Comparison of ENCODE assay signal across 8 mouse cellular contexts in the genomic region with DNA sequence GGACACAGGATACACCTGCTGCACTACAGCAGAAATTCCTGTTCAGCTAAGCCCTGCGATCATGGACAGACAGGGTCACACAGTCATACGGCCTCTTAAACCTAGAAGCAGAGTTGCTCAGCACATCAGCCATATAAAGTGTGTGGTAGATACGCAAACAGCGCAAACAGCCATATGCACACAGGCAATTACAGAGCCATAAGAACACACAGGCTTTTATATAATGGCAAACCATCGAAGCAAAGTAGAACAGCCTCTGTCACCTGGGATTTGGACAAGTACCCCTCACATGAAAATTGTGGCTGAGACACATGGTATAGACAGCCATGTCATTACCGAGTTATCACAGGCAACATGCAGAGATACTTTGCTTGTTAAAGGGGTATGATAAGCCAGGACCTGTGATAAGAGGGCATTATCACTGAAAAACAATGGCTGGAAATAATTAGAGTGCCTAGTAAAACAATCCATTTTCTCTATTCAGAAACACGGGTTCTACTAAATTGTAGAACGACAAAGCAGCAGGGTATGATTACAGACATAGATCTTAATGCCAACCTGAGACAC. TPM values are rescaled to one million over a fixed set of nuclear protein-coding genes. Genes with fewer than 3 reads are reported as not detected.
DNase-seq lines count a peak whose midpoint lies in the region; ATAC-seq and TF ChIP-seq lines count a peak whose summit lies in the region.

No protein-coding gene starts in this region.

- H3K4me2 ChIP-seq in forebrain, embryonic 12.5 days = peak overlapping the region; percentile 98
- H3K4me2 ChIP-seq in liver, embryonic 15.5 days = peak overlapping the region; percentile 99

- H3K4me1 ChIP-seq in heart, adult 2 months (ENCODE audit: control insufficient read depth, insufficient read depth, low read length) = peaks cover 17% of the 10 kb centered on the region
- H3K4me1 ChIP-seq in forebrain, embryonic 12.5 days = peaks cover 39% of the 10 kb centered on the region
- H3K4me1 ChIP-seq in liver, embryonic 15.5 days (replicated peaks) = peaks cover 94% of the 10 kb centered on the region

- ATAC-seq in forebrain, embryonic 12.5 days (ENCODE audit: low FRiP score) = no peak
- no peak for ATAC-seq in liver, embryonic 15.5 days (ENCODE audit: insufficient read depth)

- peak overlapping the region; percentile 66 for H3ac ChIP-seq in C2C12 (ENCODE audit: control insufficient read depth, insufficient read length, low read depth)

- H3K79me2 ChIP-seq in heart, adult 2 months (replicated peaks; ENCODE audit: control insufficient read depth, insufficient read depth, low read length) = no peaks in the 10 kb centered on the region
- H3K79me2 ChIP-seq in C2C12 (ENCODE audit: control insufficient read depth, insufficient read depth) = no peaks in the 10 kb centered on the region

- TF ChIP-seq CTCF in heart, adult 2 months (IDR thresholded peaks at IDR 0.05) = no peak
- no peak for TF ChIP-seq CTCF in C2C12 (IDR thresholded peaks at IDR 0.05; ENCODE audit: control insufficient read depth, insufficient read depth, insufficient read length)

- no peak for TF ChIP-seq EP300 in heart, adult 2 months (IDR thresholded peaks at IDR 0.05; ENCODE audit: insufficient read depth, low read depth, low read length)

- intact Hi-C loops in heart, adult 2 months (cut with DNase I) = no loop called here
- intact Hi-C loops in heart, postnatal 25 days (cut with DNase I) = no loop called here
- intact Hi-C loops in left cerebral cortex, postnatal 4 days (cut with DNase I) = no loop called here

- H3K36me3 ChIP-seq in heart, adult 2 months (ENCODE audit: control insufficient read depth, insufficient read depth, low read length) = no peaks in the 10 kb centered on the region
- H3K36me3 ChIP-seq in C2C12 (ENCODE audit: control insufficient read depth, insufficient read depth) = no peaks in the 10 kb centered on the region
- H3K36me3 ChIP-seq in forebrain, embryonic 12.5 days (replicated peaks) = no peaks in the 10 kb centered on the region
- H3K36me3 ChIP-seq in liver, embryonic 15.5 days (replicated peaks) = no peaks in the 10 kb centered on the region

- H3K27me3 ChIP-seq in heart, adult 2 months (ENCODE audit: control insufficient read depth, insufficient read depth, low read length) = no peaks in the 10 kb centered on the region
- H3K27me3 ChIP-seq in C2C12 (ENCODE audit: control insufficient read depth, insufficient read depth, insufficient read length) = no peaks in the 10 kb centered on the region
- peaks cover 72% of the 10 kb centered on the region for H3K27me3 ChIP-seq in forebrain, embryonic 12.5 days
- no peaks in the 10 kb centered on the region for H3K27me3 ChIP-seq in liver, embryonic 15.5 days

- no peak for TF ChIP-seq POLR2A in heart, adult 2 months (IDR thresholded peaks at IDR 0.05; ENCODE audit: insufficient read depth, low read depth, low read length)

- no peak for DNase-seq in heart, adult 2 months
- DNase-seq in heart, postnatal 25 days (ENCODE audit: low spot score) = no peak
- no peak for DNase-seq in cerebellum, postnatal 25 days
- no peak for DNase-seq in left cerebral cortex, postnatal 4 days
- DNase-seq in right cerebral cortex, postnatal 4 days = no peak

- H3K27ac ChIP-seq in heart, adult 2 months = peak overlapping the region; percentile 87
- H3K27ac ChIP-seq in forebrain, embryonic 12.5 days = no peak overlapping the region
- peak overlapping the region; percentile 83 for H3K27ac ChIP-seq in liver, embryonic 15.5 days (replicated peaks)

- 36% methylated on average over 8 of the region's 8 CpGs for WGBS in heart, adult 2 months
- 42% methylated on average over 8 of the region's 8 CpGs for WGBS in forebrain, embryonic 12.5 days
- WGBS in liver, embryonic 15.5 days (ENCODE audit: insufficient replicate concordance) = 23% methylated on average over 8 of the region's 8 CpGs

- peak overlapping the region; percentile 57 for H3K9ac ChIP-seq in heart, adult 2 months (ENCODE audit: low read depth, low read length)
- H3K9ac ChIP-seq in forebrain, embryonic 12.5 days = peak overlapping the region; percentile 63
- peak overlapping the region; percentile 57 for H3K9ac ChIP-seq in liver, embryonic 15.5 days

- peak overlapping the region; percentile 79 for H3K4me3 ChIP-seq in heart, adult 2 months
- no peak overlapping the region for H3K4me3 ChIP-seq in C2C12 (ENCODE audit: insufficient read depth, poor library complexity, severe bottlenecking)
- H3K4me3 ChIP-seq in forebrain, embryonic 12.5 days (replicated peaks) = peak overlapping the region; percentile 53
- peak overlapping the region; percentile 62 for H3K4me3 ChIP-seq in liver, embryonic 15.5 days (replicated peaks)

- no peaks in the 10 kb centered on the region for H3K79me3 ChIP-seq in C2C12 (ENCODE audit: low read depth)

- H3K9me3 ChIP-seq in forebrain, embryonic 12.5 days = no peaks in the 10 kb centered on the region
- no peaks in the 10 kb centered on the region for H3K9me3 ChIP-seq in liver, embryonic 15.5 days (replicated peaks)

TF ChIP-seq in C2C12, 6 proteins besides CTCF, POLR2A, EP300 and RAD21:
- no peak for TF ChIP-seq FOSL1 (IDR thresholded peaks at IDR 0.05; ENCODE audit: insufficient read depth, low read length, poor library complexity, severe bottlenecking)
- no peak for TF ChIP-seq MAX (IDR thresholded peaks at IDR 0.05)
- TF ChIP-seq MYOD1 (IDR thresholded peaks at IDR 0.05; ENCODE audit: control insufficient read depth, insufficient read length, low read depth) = no peak
- no peak for TF ChIP-seq MYOG (IDR thresholded peaks at IDR 0.05; ENCODE audit: control insufficient read depth, extremely low read depth, insufficient read length)
- no peak for TF ChIP-seq CEBPB (IDR thresholded peaks at IDR 0.05; ENCODE audit: low read depth)
- TF ChIP-seq USF1 (IDR thresholded peaks at IDR 0.05; ENCODE audit: low read depth) = no peak

RNA-seq across cellular contexts. Expression of a gene that starts 3.9 kb away (rescaled TPM):
- total RNA-seq in heart, adult 2 months (2021) = 1 to 10 TPM; 2.0 TPM
- 2.3 and 2.4 TPM in 2 replicates for polyA plus RNA-seq in heart, adult 2 months (2012; rRNA removed)
- total RNA-seq in heart, postnatal 25 days (2021) = 1 to 10 TPM; 2.0 to 2.1 TPM
- 7.0 TPM for polyA plus RNA-seq in C2C12 (2012; fragmentation: generic; extraction: Trizol)
- 16.1 and 18.2 TPM in 2 replicates for polyA plus RNA-seq in forebrain, embryonic 12.5 days (2016; fragmentation: Nextera tagmentation; extraction: Ambion mirVana)
- 6.5 and 8.6 TPM in 2 replicates for polyA plus RNA-seq in liver, embryonic 15.5 days (2015; fragmentation: Nextera tagmentation; extraction: Ambion mirVana)
- total RNA-seq in left cerebral cortex, postnatal 4 days (2021) = 10 to 100 TPM; 28.3 to 32.5 TPM

RNA-seq across cellular contexts. Expression of a gene that starts 7.9 kb away (rescaled TPM):
- 10 to 100 TPM; 10.4 to 19.0 TPM for total RNA-seq in heart, adult 2 months (2021)
- polyA plus RNA-seq in heart, adult 2 months (2012; rRNA removed) = 13.1 and 17.3 TPM in 2 replicates
- 10 to 100 TPM; 13.8 to 17.2 TPM for total RNA-seq in heart, postnatal 25 days (2021)
- polyA plus RNA-seq in C2C12 (2012; fragmentation: generic; extraction: Trizol) = 158 TPM
- 4.8 and 4.9 TPM in 2 replicates for polyA plus RNA-seq in forebrain, embryonic 12.5 days (2016; fragmentation: Nextera tagmentation; extraction: Ambion mirVana)
- polyA plus RNA-seq in liver, embryonic 15.5 days (2015; fragmentation: Nextera tagmentation; extraction: Ambion mirVana) = 18.2 and 22.1 TPM in 2 replicates
- total RNA-seq in left cerebral cortex, postnatal 4 days (2021) = 10 to 100 TPM; 12.5 to 13.5 TPM

RNA-seq across cellular contexts. Expression of a gene that starts 16.9 kb away (rescaled TPM):
- 10 to 100 TPM; 38.1 to 50.5 TPM for total RNA-seq in heart, adult 2 months (2021)
- 33.7 and 46.3 TPM in 2 replicates for polyA plus RNA-seq in heart, adult 2 months (2012; rRNA removed)
- total RNA-seq in heart, postnatal 25 days (2021) = 10 to 100 TPM; 45.2 to 48.2 TPM
- polyA plus RNA-seq in C2C12 (2012; fragmentation: generic; extraction: Trizol) = 145 TPM
- 117 and 124 TPM in 2 replicates for polyA plus RNA-seq in forebrain, embryonic 12.5 days (2016; fragmentation: Nextera tagmentation; extraction: Ambion mirVana)
- polyA plus RNA-seq in liver, embryonic 15.5 days (2015; fragmentation: Nextera tagmentation; extraction: Ambion mirVana) = 101 TPM in 2 replicates
- total RNA-seq in left cerebral cortex, postnatal 4 days (2021) = 10 to 100 TPM; 41.1 to 42.1 TPM

RNA-seq across cellular contexts. Expression of a gene that starts 17.1 kb away (rescaled TPM):
- total RNA-seq in heart, adult 2 months (2021) = 100 to 1,000 TPM; 591 to 662 TPM
- polyA plus RNA-seq in heart, adult 2 months (2012; rRNA removed) = 464 and 584 TPM in 2 replicates
- total RNA-seq in heart, postnatal 25 days (2021) = 100 to 1,000 TPM; 650 to 659 TPM
- 609 TPM for polyA plus RNA-seq in C2C12 (2012; fragmentation: generic; extraction: Trizol)
- 1,271 and 1,280 TPM in 2 replicates for polyA plus RNA-seq in forebrain, embryonic 12.5 days (2016; fragmentation: Nextera tagmentation; extraction: Ambion mirVana)
- 1,960 and 2,082 TPM in 2 replicates for polyA plus RNA-seq in liver, embryonic 15.5 days (2015; fragmentation: Nextera tagmentation; extraction: Ambion mirVana)
- total RNA-seq in left cerebral cortex, postnatal 4 days (2021) = 100 to 1,000 TPM; 665 to 681 TPM

RNA-seq across cellular contexts. Expression of a gene that starts 17.2 kb away (rescaled TPM):
- total RNA-seq in heart, adult 2 months (2021) = 1 to 10 TPM; 1.3 to 2.1 TPM
- polyA plus RNA-seq in heart, adult 2 months (2012; rRNA removed) = not detected in 2 replicates
- total RNA-seq in heart, postnatal 25 days (2021) = not detected
- polyA plus RNA-seq in C2C12 (2012; fragmentation: generic; extraction: Trizol) = not detected
- not detected in 2 replicates for polyA plus RNA-seq in forebrain, embryonic 12.5 days (2016; fragmentation: Nextera tagmentation; extraction: Ambion mirVana)
- not detected in 2 replicates for polyA plus RNA-seq in liver, embryonic 15.5 days (2015; fragmentation: Nextera tagmentation; extraction: Ambion mirVana)
- not detected for total RNA-seq in left cerebral cortex, postnatal 4 days (2021)
